Mouse (Mus musculus) left cerebral cortex, postnatal 4 days (tissue): Measurements from ENCODE around the gene Irgc1. TPM values are rescaled to one million over a fixed set of nuclear protein-coding genes. Genes with fewer than 3 reads are reported as not detected.
"Not testable (repeated sequence)": the region's sequence is repeated elsewhere in the genome, so short reads cannot be mapped to it uniquely, and the experiment has no call there.

ENCODE experiments used
- DNase-seq: peaks from one replicate; pipeline ENCODE4 v3.0.0-alpha.2; 2022
- intact Hi-C: fragments of 180-260 bp; cut with DNase I; formaldehyde crosslinking; loops from one replicate; pipeline ENCODE4 v1.15.1; 2025
- total RNA-seq, 2 experiments: library from RNA; stranded (reverse); gene quantifications; 2 replicates each; pipeline ENCODE4 v1.2.3; 2021

Irgc1 gene
- total RNA-seq, 2 experiments from 2014 or later: not detected

DNA sequence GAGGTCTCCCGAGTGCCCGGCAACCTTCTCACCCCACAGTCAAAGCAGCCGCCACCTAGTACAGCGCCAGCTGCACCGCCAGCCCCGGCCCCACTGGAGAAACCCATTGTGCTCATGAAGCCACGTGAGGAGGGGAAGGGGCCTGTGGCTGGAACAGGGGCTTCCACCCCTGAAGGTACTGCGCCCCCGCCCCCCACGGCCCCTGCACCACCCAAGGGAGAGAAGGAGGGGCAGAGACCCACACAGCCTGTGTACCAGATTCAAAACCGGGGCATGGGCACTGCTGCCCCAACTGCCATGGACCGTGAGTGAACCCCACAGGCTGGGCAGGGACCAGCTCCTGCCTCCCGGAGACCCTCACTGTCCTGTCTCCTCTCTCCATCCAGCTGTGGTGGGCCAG is 46.4 kb downstream of the Irgc1 start:
- intact Hi-C loops: no loop called here
- DNase-seq: no peak

DNA sequence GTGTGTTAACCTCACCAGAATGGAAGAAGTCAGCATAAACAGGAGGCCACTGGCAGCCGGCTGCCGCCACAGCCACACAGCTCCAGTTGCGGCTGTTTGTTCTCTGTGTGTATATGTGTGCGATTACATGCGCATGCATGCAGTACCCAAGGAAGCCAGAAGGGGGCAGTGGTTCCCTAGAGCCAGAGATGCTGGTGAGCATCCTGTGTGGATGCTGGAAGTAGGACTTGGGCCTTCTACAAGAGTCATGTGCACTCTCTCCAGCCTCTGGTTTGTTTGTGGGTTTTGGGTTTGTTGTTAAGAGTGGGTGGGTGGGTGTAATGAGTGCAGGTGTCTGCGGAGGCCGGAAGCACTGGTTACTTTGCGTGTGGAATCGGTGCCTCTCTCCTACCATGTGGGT is 49.2 kb downstream of the Irgc1 start:
- DNase-seq: no peak
- intact Hi-C loops: no loop called here

DNA sequence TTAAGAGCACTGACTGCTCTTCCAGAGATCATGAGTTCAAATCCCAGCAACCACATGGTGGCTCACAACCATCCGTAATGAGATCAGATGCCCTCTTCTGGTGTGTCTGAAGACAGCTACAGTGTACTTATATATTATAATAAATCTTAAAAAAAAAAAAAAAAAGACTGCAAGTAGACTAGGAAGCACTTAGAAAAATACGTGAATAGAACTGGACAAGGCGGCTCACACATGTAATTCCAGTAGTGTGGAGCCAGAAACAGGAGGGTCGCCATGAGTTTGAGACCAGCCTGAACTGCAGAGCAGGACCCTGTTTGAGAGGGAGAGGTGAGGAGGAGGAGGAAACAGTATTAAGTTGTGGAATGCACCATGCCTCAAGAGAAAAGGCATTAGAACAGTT is 51.6 kb downstream of the Irgc1 start:
- intact Hi-C loops, DNase-seq: not testable (repeated sequence)

DNA sequence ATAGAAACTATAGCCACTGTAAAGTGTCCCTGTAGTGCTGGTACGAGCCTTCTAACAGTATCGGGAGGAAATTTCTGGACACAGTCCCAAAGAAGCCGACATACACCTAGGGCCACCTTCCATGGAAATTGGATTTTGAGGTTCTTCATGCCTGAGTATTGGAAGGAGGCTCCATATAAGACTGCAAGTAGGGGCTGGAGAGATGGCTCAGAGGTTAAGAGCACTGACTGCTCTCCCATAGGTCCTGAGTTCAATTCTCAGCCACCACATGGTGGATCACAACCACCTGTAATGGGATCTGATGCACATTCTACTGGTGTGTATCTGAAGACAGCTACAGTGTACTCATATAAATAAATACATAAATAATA is 52.0 kb downstream of the Irgc1 start:
- no peak for DNase-seq
- intact Hi-C loops: no loop called here

DNA sequence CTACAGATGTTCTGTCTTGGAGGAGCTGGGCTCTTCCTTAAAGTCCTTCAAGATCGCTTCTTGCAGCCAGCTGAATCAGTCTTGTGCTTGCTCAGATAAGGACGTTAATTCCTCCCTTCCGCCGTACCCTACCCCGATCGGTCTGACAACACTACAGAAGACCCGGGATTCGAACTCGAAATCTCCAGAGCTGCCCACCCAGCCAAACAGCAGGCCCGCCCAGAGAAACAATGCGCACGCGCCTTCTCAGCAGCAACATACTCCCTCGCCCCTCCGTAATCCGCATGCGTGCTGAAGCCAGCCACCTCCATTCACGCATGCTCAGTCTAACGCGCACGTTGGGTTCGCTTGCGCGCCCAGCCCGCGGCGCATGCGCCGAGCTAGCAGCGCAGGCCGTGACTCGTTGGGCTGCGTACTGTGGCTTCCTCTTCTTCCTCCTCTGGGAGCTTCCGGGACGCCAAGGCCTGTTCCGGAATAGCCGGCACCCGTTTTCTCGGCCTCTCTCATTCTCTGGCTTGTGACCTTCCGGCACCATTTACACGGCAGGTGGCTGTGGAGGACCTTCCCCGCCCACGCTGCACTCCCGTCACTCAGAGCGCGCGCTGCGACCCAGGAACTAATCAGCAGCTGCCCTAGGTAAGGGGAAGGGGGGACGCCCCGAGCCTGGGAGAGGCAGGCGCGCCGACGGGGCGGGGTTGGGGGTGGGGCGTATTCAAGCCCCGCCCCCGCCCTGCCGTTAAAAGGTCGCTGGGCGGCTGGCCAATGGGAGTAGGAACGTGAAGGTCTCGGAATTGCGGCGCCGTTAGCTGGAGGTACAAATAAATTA is 52.6 kb downstream of the Irgc1 start, which contains the start of gene Smg9:
Smg9 (plus strand) TSS at position 364 of the 826 bp plus-strand sequence.
- DNase-seq: peak; percentile 98
- intact Hi-C loops: no loop called here

DNA sequence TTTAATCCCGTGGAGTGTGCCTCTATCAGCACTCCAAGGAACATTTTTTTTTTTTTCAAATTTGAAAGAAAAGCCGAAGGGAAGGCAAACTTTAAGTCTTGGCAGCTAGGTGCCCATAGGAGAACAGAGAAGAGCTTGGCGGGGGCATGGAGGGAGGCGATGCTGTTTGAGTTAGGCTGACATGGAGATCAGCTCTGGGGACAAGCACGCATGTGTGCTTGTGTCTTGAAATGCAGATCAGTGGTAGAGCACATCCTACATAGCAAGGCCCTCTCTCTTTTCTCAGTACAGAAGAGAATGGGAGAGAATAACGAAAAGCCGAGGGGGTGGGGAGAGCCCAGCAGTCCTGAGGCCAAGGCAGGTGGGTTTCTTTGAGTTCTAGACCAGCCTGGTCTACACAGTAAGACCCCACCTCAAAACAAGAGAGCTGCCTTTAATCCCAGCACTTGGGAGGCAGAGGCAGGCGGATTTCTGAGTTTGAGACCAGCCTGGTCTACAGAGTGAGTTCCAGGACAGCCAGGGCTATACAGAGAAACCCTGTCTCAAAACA is 53.7 kb downstream of the Irgc1 start:
- DNase-seq: no peak
- intact Hi-C loops: no loop called here

DNA sequence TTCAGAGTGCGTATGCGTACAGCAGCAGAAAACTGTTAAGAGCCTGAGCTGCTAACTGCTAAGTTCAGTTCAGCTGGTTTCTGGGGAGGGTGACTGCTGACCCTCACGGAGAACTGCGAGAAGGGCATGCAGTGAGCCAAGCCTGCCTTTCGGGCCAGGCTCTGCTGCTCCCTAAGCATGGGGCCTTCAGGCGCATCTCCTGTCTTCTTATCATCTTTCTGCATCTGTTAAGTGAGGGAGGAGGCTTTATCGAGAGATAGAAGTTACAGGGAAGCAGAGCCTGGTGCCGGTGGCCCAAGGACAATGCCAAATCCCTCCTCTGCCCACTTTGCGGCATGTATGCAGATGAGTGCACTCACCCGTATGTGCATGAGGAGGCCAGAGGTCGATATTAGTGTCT is 55.3 kb downstream of the Irgc1 start:
- intact Hi-C loops: no loop called here
- DNase-seq: no peak

DNA sequence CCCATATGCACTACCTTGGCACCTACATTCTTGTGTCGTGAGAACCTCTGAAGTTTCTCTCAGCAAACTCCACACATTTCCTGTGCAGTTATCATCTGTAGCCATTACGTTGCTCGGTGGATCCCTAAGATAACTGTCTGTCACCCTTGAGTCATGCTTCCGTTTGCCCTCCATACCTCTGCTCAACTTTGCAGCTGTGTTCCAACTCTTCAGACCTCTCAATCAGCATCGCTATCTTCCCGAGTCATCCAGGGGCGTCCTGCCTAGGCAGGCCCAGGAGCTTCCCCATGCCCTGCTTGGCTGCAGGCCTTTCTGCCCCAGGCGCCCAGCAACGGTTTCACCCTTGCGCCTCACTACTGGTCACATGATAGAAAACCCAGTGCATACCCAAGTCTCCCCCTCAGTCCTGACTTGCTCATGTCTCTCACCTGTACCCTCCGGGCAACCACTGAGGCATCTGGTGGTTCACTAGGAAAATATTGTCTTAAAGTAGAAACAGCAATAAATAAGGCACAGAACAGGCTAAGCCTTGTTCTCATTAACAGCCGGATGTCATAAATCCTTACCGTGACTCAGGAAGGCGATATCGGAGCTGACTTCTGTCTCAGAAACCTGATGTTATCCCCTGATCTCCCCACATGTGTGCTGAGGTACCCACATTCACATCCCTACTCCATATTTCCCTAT is 57.5 kb downstream of the Irgc1 start:
- DNase-seq: no peak
- intact Hi-C loops: no loop called here

DNA sequence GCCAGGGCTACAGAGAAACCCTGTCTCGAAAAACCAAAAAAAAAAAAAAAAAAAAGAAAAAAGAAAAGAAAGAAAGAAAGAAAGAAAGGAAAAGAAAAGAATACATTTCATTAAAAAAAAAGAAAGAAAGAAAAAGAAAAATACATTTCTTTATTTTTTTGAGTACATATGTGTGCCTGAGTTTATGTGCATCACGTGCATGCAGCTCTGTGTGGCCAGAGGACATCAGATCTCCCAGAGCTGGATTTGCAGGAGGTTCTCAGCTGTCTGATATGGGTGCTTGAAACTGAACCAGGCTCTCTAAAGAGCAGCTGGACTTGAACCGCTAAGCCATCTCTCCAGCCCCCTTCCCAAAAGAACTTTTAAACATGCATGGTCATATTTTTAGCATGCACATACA is 58.0 kb downstream of the Irgc1 start:
- intact Hi-C loops: no loop called here
- DNase-seq: no peak

DNA sequence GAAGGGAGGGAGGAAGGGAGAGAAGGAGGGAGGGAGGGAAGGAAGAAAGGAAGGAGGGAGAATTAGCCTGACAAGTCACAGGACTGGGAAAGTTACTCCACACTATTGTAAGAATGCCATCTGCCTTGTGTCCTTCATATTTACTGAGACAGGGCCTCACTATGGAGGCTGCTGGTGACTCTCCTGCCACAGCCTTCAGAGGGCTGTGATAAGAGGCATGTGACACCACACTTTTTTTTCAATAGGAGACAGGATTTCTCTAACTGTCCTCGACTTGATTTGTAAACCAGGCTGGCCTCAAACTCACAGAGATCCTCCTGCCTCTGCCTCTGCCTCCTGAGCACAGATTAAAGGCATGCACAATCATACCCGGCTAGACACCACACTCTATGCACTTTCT is 60.4 kb downstream of the Irgc1 start:
- no peak for DNase-seq
- intact Hi-C loops: no loop called here

DNA sequence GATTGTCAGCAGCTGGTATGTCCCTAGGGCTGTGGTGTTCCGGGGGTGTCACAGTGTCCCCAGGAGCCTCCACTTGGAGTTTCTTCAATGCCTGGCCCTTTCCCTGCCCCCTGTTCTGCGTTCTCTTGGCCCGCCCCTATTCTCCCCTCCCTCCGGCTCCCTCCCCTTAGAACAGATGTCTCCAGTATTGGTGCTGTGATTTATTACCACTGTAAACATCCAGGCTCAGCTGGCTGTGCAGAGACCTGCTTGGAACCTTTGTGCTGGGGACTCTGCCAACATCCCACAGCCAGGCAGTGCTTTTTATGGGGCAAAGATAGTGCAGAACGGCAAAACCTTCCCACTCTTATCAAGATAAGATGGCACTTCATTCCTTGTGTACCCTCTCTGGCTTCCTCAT is 61.0 kb downstream of the Irgc1 start:
- intact Hi-C loops: no loop called here
- DNase-seq: no peak

DNA sequence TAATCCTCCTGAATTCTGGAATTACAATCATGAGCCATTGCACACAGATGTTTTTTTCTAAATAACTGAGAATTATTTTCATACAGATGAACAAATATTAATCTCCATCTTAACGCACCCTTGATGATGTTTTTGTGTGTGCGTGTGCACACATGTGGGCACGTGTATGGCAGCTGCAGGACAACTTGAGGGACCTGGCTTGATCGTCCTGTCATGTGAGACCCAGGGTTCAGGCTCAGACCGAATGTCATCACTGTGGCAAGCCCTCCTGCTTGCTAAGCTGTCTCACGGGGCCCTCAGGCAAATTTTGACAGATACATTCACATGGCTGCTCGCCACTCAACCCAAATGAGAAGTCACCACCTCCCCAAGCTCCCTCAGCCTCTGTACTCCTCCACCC is 61.6 kb downstream of the Irgc1 start:
- no peak for DNase-seq
- intact Hi-C loops: no loop called here

DNA sequence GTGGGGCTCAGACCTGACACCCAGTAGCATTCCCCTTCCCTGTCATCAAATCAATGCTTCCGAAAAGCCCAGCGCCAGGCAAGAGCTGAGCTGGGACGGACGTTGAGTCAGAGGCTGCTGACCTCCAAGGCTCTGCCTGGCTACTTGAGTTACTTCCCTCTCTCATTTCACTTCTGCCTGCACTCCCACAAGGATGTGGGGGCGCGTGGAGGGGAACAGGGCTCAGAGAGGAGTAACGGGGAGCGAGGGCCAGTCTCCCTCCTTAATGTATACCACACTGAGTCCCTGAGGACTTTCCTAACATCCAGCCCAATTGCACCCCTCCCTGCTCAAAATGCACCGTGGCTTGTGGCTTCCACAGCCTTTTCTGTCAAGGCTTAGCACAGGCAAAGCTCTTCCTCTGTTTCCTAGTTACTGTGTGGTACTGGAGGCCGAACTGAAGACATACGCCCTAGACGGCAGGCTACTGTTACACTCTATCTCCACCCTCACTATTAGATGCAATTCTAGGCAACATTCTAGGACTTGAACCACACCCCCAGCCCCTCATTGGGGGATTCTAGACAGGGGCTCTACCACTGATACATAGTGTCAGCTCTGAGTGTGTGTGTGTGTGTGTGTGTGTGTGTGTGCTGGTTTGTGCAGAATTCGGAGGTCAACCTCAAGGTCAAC is 62.4 kb downstream of the Irgc1 start:
- intact Hi-C loops: no loop called here
- DNase-seq: no peak

DNA sequence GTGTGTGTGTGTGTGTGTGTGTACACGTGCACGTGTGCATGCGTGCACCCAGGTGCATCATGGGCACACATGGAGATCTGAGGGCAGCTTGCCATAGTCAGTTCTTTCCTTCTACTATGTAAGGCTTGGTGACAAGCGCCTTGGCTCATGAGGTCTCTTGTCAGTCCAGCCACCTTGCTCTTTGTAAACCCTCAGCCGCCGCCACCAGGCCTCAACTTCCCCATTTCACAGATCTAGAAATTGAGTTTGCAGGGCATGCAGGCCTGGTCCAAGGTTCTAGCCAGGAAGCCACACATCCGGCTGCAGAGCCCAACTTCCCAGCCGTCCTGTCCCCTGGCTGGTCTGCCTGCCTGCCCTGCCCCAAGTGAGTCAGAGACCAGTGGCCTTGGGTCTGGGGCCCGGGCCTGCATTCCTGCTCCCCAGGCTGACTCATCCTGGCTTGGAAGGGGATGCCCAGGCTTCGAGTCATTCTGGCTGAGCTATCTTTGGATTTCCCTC is 65.0 kb downstream of the Irgc1 start:
- intact Hi-C loops: no loop called here
- no peak for DNase-seq

DNA sequence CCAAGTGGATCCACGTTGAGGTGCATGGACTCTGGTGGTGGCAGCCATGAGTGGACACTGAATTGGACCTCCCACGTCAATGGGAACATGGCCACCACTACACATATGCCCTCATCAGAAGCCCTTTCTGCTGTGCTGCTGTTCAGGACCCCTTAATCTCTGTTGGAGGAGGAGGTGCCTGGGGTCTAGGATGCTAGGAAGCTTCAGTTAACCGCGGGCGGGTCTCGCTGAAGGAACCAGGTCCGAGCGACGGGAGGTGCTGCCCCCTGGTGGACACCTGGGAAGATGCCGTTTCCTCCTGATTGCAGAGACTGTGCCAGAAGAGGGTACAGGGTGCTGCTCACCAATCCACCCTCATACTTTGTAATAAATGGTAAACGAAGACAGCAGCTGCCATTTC is 67.3 kb downstream of the Irgc1 start:
- DNase-seq: peak; percentile 77
- intact Hi-C loops: loop anchor here (5.0 kb wide), 1 partner anchor 48 kb away; no protein-coding TSS in a partner anchor

DNA sequence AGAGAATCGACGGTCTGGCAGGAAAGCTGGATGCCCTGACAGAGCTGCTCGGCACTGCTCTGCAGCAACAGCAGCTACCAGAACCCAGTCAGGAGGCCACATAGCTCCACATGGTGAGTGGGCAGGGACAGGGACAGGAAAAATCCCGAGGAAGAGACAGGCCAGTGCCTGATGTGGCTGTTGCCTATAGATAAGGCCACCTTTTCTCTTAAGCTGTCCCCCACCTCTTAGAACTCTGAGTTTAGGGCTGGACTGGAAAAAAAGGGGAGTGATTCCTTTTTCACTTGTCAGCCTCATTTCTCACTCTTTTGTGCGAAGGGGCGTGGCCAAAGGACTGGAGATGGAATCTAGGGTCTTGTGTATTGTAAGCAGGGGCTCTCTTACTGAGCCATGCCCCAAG is 68.0 kb downstream of the Irgc1 start:
- no peak for DNase-seq
- intact Hi-C loops: loop anchor here (5.0 kb wide), 1 partner anchor 47 kb away; no protein-coding TSS in a partner anchor

DNA sequence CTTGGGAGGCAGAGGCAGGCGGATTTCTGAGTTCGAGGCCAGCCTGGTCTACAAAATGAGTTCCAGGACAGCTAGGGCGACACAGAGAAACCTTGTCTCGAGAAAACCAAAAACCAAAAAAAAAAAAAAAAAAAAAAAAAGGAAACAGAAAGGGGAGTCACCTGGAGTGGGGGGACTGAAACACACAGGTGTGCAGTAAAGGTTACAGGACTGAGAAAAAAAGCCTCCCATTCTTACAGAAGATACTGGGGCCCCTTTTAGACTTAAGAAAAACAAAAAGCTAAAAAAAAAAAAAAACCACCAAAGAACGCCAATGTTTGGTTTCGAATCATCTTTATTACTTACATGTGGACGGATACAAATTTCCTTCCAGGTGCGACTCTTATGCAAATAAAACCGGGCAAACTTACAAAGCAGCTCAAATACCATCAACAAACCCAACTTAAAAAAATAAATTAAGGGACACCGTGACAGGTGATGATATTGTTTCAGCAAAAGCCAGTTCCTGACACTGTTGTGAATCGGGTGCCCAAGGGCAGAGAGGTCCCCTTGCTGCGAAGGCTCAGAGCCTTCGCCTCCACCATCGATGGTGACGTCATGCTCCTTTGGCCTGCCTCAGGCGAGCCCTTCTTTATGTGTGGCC is 69.2 kb downstream of the Irgc1 start:
- DNase-seq: no peak
- intact Hi-C loops: loop anchor here (5.0 kb wide), 1 partner anchor 46 kb away; no protein-coding TSS in a partner anchor
